Mouse (Mus musculus) hindbrain, embryonic 16.5 days (tissue): Measurements from ENCODE around the gene Slc16a8. TPM values are rescaled to one million over a fixed set of nuclear protein-coding genes. Genes with fewer than 3 reads are reported as not detected.

ENCODE experiments used
- ATAC-seq: fragments of 200-750 bp; cut with Nextera tagmentation; 2 replicates; pipeline ENCODE4 v1.8.0; 2017; ENCODE audit warnings: moderate TSS enrichment, moderate library complexity
- H3K27ac ChIP-seq: fragments of 300-500 bp; sonication (generic); 2 replicates; pipeline ENCODE4 v1.5.1; 2014; ENCODE audit warnings: low read depth, mild to moderate bottlenecking, control low read depth, low read length, moderate library complexity
- H3K27me3 ChIP-seq: fragments of 300-500 bp; sonication (generic); replicated peaks from 2 replicates; pipeline ENCODE4 v1.6.1; 2014; ENCODE audit warnings: low read length; ENCODE audit not compliant: control insufficient read depth, insufficient read depth
- H3K36me3 ChIP-seq: fragments of 300-500 bp; sonication (generic); 2 replicates; pipeline ENCODE4 v1.6.1; 2014; ENCODE audit warnings: mild to moderate bottlenecking, low read length, moderate library complexity, mixed read lengths; ENCODE audit not compliant: control insufficient read depth, insufficient read depth
- H3K4me1 ChIP-seq: fragments of 300-500 bp; sonication (generic); 2 replicates; pipeline ENCODE4 v1.6.1; 2014; ENCODE audit warnings: low read depth, low read length; ENCODE audit not compliant: control insufficient read depth, insufficient read depth
- H3K4me2 ChIP-seq: fragments of 300-500 bp; sonication (generic); 2 replicates; pipeline ENCODE4 v1.6.1; 2014; ENCODE audit warnings: mild to moderate bottlenecking, low read length, control low read depth, moderate library complexity
- H3K4me3 ChIP-seq: fragments of 300-500 bp; sonication (generic); 2 replicates; pipeline ENCODE4 v1.5.1; 2014; ENCODE audit warnings: mild to moderate bottlenecking, low read length, control low read depth, moderate library complexity
- H3K9ac ChIP-seq: fragments of 300-500 bp; sonication (generic); 2 replicates; pipeline ENCODE4 v1.6.1; 2014; ENCODE audit warnings: low read depth, mild to moderate bottlenecking, control low read depth, low read length, moderate library complexity
- H3K9me3 ChIP-seq: fragments of 300-500 bp; sonication (generic); 2 replicates; pipeline ENCODE4 v1.6.1; 2014; ENCODE audit warnings: mild to moderate bottlenecking, low read length, moderate library complexity; ENCODE audit not compliant: control insufficient read depth
- WGBS: fragments of 180-500 bp; shearing (Covaris S2); extraction: QIAGEN DNeasy Blood & Tissue Kit; methylation state at CpG from one replicate; pipeline ENCODE4 v1.1.7; 2014; 5-methylcytosine and 5-hydroxymethylcytosine counted together
- polyA plus RNA-seq: library from polyadenylated mRNA; unstranded; fragments of >200 nt; fragmentation: Nextera tagmentation; extraction: Ambion mirVana; gene quantifications from 2 replicates; pipeline ENCODE4 v1.2.1, GENCODE M21; 2015

The Slc16a8 gene
- 1.4 and 2.0 TPM in 2 replicates for polyA plus RNA-seq

GRCm38 (mm10) chr15:79254661-79255060, at the start of gene Slc16a8:
Gene Slc16a8, minus strand, starts transcription at chr15:79254761.
- H3K36me3 ChIP-seq = no peaks in the 10 kb centered on the region
- no peak within 1 kb of the TSS for H3K4me2 ChIP-seq
- no peak within 1 kb of the TSS for H3K27ac ChIP-seq
- H3K4me1 ChIP-seq = peaks cover 8% of the 10 kb centered on the region
- H3K9me3 ChIP-seq = no peaks in the 10 kb centered on the region
- 35% methylated on average over 3 of the region's 3 CpGs for WGBS
- peaks cover 17% of the 10 kb centered on the region for H3K27me3 ChIP-seq
- ATAC-seq = no peak
- H3K9ac ChIP-seq = no peak within 1 kb of the TSS
- no peak within 1 kb of the TSS for H3K4me3 ChIP-seq

GRCm38 (mm10) chr15:79303725-79304124, 49.2 kb upstream of the Slc16a8 start:
- Histone ChIP-seq H3K4me1 (no peaks in the 10 kb centered on the region), H3K36me3 (no peaks in the 10 kb centered on the region; the same call in 1 of the 2 replicates), H3K4me2 (no peak overlapping the region), H3K9me3 (no peaks in the 10 kb centered on the region), H3K4me3 (no peak overlapping the region), H3K9ac (no peak overlapping the region), H3K27me3 (no peaks in the 10 kb centered on the region), H3K27ac (no peak overlapping the region)
- no peak for ATAC-seq
- 91% methylated on average over 8 of the region's 8 CpGs for WGBS

DNA sequence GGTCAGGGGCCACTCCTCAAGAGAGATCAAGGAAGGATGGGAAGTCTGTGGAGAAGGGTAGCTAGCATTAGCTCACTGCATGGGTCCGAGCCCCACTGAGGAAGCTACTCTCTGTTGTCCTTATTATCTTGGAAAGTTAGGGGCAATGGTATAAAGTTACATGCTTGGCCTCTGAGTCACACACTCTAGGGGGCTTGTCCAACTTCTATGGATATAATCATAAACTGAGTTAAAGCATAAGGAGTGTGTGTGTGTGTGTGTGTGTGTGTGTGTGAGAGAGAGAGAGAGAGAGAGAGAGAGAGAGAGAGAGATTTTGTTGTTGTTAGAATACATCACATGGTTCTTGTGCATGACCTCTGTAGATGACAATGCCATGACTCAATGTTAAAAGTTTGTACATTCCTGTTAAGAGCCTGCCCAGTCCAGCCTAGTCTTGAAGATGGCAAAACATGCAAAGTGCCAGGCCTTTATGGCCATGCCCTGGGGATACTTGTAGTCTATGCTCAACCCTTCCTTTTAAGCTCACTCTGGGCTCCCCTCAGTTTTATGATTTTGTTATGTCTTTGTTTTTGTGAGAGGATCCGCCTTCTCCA, 45.1 kb upstream of the Slc16a8 start:
- no peaks in the 10 kb centered on the region for H3K4me1 ChIP-seq
- H3K27ac ChIP-seq = no peak overlapping the region
- no peak overlapping the region for H3K4me3 ChIP-seq
- no peak overlapping the region for H3K9ac ChIP-seq
- H3K27me3 ChIP-seq = no peaks in the 10 kb centered on the region
- H3K4me2 ChIP-seq = no peak overlapping the region
- H3K36me3 ChIP-seq = no peaks in the 10 kb centered on the region
- WGBS = 89% methylated on average over 2 of the region's 2 CpGs
- no peak for ATAC-seq
- H3K9me3 ChIP-seq = no peaks in the 10 kb centered on the region

GRCm38 (mm10) chr15:79298553-79298952, 44.0 kb upstream of the Slc16a8 start:
- H3K4me3 ChIP-seq = no peak overlapping the region
- no peaks in the 10 kb centered on the region for H3K9me3 ChIP-seq
- H3K9ac ChIP-seq = no peak overlapping the region
- H3K27me3 ChIP-seq = no peaks in the 10 kb centered on the region
- H3K4me2 ChIP-seq = no peak overlapping the region
- ATAC-seq = no peak
- WGBS = 83% methylated on average over 6 of the region's 6 CpGs
- no peaks in the 10 kb centered on the region for H3K36me3 ChIP-seq
- H3K27ac ChIP-seq = no peak overlapping the region
- H3K4me1 ChIP-seq = no peaks in the 10 kb centered on the region

- no peak overlapping the region for H3K4me3 ChIP-seq
- H3K27me3 ChIP-seq = no peaks in the 10 kb centered on the region
- H3K9me3 ChIP-seq = no peaks in the 10 kb centered on the region
- ATAC-seq = no peak
- H3K4me2 ChIP-seq = no peak overlapping the region
- no peak overlapping the region for H3K9ac ChIP-seq
- H3K4me1 ChIP-seq = no peaks in the 10 kb centered on the region
- H3K27ac ChIP-seq = no peak overlapping the region
- no peaks in the 10 kb centered on the region for H3K36me3 ChIP-seq
- 92% methylated on average over 9 of the region's 9 CpGs for WGBS
Observed at GRCm38 (mm10) chr15:79292779-79293178, 38.2 kb upstream of the Slc16a8 start.

GRCm38 (mm10) chr15:79290340-79290739, 35.8 kb upstream of the Slc16a8 start:
- no peaks in the 10 kb centered on the region for H3K4me1 ChIP-seq
- H3K27ac ChIP-seq = no peak overlapping the region
- no peaks in the 10 kb centered on the region for H3K27me3 ChIP-seq
- 76% methylated on average over 3 of the region's 3 CpGs for WGBS
- no peak overlapping the region for H3K4me3 ChIP-seq
- H3K36me3 ChIP-seq = no peaks in the 10 kb centered on the region
- ATAC-seq = no peak
- no peak overlapping the region for H3K4me2 ChIP-seq
- H3K9ac ChIP-seq = no peak overlapping the region
- no peaks in the 10 kb centered on the region for H3K9me3 ChIP-seq

DNA sequence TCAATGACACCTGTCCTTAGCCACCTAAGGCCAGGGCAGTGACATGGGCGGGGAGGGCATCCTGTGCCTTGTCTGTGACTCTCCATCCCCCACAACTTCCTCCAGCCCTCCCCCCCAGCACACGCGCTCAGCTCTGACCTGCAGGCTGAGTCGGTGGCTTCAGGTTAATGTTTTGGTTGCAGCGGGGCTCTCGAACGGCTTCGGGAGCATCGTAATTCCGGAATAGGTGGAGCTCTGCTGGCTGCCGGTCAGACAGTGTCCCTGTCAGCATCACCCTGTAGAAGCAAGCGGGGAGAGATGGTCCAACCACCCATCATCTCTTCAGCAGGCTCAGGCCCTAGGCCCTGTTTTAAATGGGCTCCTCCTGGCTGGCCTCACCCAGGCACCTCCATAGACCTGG, 34.9 kb upstream of the Slc16a8 start:
- Histone ChIP-seq H3K9ac (no peak overlapping the region), H3K4me1 (no peaks in the 10 kb centered on the region)

GRCm38 (mm10) chr15:79288387-79288786, 33.8 kb upstream of the Slc16a8 start:
- Histone ChIP-seq H3K4me3 (no peak overlapping the region), H3K4me1 (no peaks in the 10 kb centered on the region), H3K27me3 (no peaks in the 10 kb centered on the region), H3K36me3 (no peaks in the 10 kb centered on the region), H3K27ac (no peak overlapping the region), H3K9ac (no peak overlapping the region), H3K9me3 (no peaks in the 10 kb centered on the region), H3K4me2 (no peak overlapping the region)
- ATAC-seq = no peak
- 92% methylated on average over 3 of the region's 3 CpGs for WGBS

More for the DNA sequence above, 34.9 kb upstream of the Slc16a8 start:
- Histone ChIP-seq H3K36me3 (no peaks in the 10 kb centered on the region), H3K27me3 (no peaks in the 10 kb centered on the region), H3K9me3 (no peaks in the 10 kb centered on the region), H3K27ac (no peak overlapping the region), H3K4me3 (no peak overlapping the region), H3K4me2 (no peak overlapping the region)
- 92% methylated on average over 12 of the region's 12 CpGs for WGBS
- no peak for ATAC-seq

- Histone ChIP-seq H3K27me3 (no peaks in the 10 kb centered on the region), H3K9me3 (no peaks in the 10 kb centered on the region), H3K4me2 (no peak overlapping the region), H3K27ac (no peak overlapping the region; the same call in 1 of the 2 replicates), H3K36me3 (no peaks in the 10 kb centered on the region), H3K9ac (no peak overlapping the region), H3K4me3 (no peak overlapping the region), H3K4me1 (no peaks in the 10 kb centered on the region)
- no peak for ATAC-seq
- 94% methylated on average over 7 of the region's 7 CpGs for WGBS
Observed at GRCm38 (mm10) chr15:79287091-79287490, 32.5 kb upstream of the Slc16a8 start.
